Comparison of ENCODE assay signal across 8 mouse cellular contexts in the genomic region with DNA sequence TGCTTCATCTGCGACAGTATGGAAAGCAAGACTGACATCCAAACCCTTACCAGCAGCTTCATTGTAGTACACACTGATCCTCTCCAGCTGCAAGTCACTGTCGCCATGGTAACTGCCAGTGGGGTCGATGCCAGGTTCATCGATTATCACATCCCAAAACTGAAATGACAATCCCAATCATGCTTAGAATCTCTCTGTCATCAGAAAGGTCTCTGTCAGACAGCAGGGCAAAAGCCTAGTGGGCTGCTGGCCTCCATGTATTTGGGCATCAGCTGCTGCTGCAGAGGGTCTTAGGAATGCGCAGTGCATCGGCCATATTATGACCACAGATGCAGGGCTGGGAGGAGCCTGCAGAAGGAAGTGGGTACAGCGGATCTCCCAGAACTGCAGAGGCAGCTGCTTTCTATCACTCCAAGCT. TPM values are rescaled to one million over a fixed set of nuclear protein-coding genes. Genes with fewer than 3 reads are reported as not detected.
DNase-seq lines count a peak whose midpoint lies in the region; ATAC-seq and TF ChIP-seq lines count a peak whose summit lies in the region.

No protein-coding gene starts in this region.

- H3K9ac ChIP-seq in limb, embryonic 14.5 days (ENCODE audit: low read depth, low read length, severe bottlenecking) = no peak overlapping the region
- no peak overlapping the region for H3K9ac ChIP-seq in forebrain, embryonic 13.5 days

- DNase-seq in limb, embryonic 14.5 days (ENCODE audit: low spot score) = no peak
- no peak for DNase-seq in limb, embryonic 10.5 days (ENCODE audit: low spot score)
- peak; percentile 61 for DNase-seq in midbrain, embryonic 10.5 days (ENCODE audit: low spot score)
- no peak for DNase-seq in thymus, adult 2 months
- no peak for DNase-seq in ovary, postnatal 36 days (ENCODE audit: low spot score)
- no peak for DNase-seq in adrenal gland, adult 18-20 months (ENCODE audit: low spot score in 2 of 2)
- no peak for DNase-seq in cerebellum, postnatal 36 days

- H3K4me2 ChIP-seq in limb, embryonic 14.5 days (replicated peaks; ENCODE audit: low read depth, low read length, severe bottlenecking) = no peak overlapping the region
- peak overlapping the region; percentile 24 for H3K4me2 ChIP-seq in forebrain, embryonic 13.5 days

- ATAC-seq in limb, embryonic 14.5 days (ENCODE audit: low FRiP score, low read depth) = peak; percentile 76; the same call in 1 of the 2 replicates
- ATAC-seq in forebrain, embryonic 13.5 days = peak; percentile 84

- no peaks in the 10 kb centered on the region for H3K27me3 ChIP-seq in limb, embryonic 14.5 days (ENCODE audit: control insufficient read depth, insufficient read depth, low read length)
- no peaks in the 10 kb centered on the region for H3K27me3 ChIP-seq in limb, embryonic 10.5 days (ENCODE audit: low read depth, poor library complexity, severe bottlenecking)
- H3K27me3 ChIP-seq in forebrain, embryonic 13.5 days = no peaks in the 10 kb centered on the region
- H3K27me3 ChIP-seq in midbrain, embryonic 10.5 days (ENCODE audit: low read depth, poor library complexity, severe bottlenecking) = no peaks in the 10 kb centered on the region; the same call in 1 of the 2 replicates
- H3K27me3 ChIP-seq in thymus, adult 2 months (ENCODE audit: control insufficient read depth, insufficient read depth, low read length) = no peaks in the 10 kb centered on the region

- WGBS in limb, embryonic 14.5 days = 62% methylated on average over 7 of the region's 7 CpGs
- WGBS in limb, embryonic 10.5 days = 75% methylated on average over 7 of the region's 7 CpGs
- 48% methylated on average over 7 of the region's 7 CpGs for WGBS in forebrain, embryonic 13.5 days
- WGBS in midbrain, embryonic 10.5 days = 52% methylated on average over 7 of the region's 7 CpGs
- WGBS in thymus, adult 2 months = 14% methylated on average over 7 of the region's 7 CpGs

- H3K4me3 ChIP-seq in limb, embryonic 14.5 days (replicated peaks; ENCODE audit: low read length) = no peak overlapping the region
- no peak overlapping the region for H3K4me3 ChIP-seq in limb, embryonic 10.5 days
- H3K4me3 ChIP-seq in forebrain, embryonic 13.5 days = no peak overlapping the region
- H3K4me3 ChIP-seq in midbrain, embryonic 10.5 days = peak overlapping the region; percentile 31; the same call in 1 of the 2 replicates
- peak overlapping the region; percentile 6; the same call in 1 of the 2 replicates for H3K4me3 ChIP-seq in thymus, adult 2 months (ENCODE audit: control insufficient read depth, insufficient read depth, low read length)

- no peak for TF ChIP-seq POLR2A in limb, embryonic 14.5 days (IDR thresholded peaks at IDR 0.05; ENCODE audit: borderline replicate concordance, extremely low read depth, insufficient read depth, insufficient read length)
- no peak for TF ChIP-seq POLR2A in thymus, adult 2 months (IDR thresholded peaks at IDR 0.05; ENCODE audit: control insufficient read depth, extremely low read depth, insufficient read depth, low read length, poor library complexity)

- H3K4me1 ChIP-seq in limb, embryonic 14.5 days (ENCODE audit: control insufficient read depth, insufficient read depth, low read length) = no peaks in the 10 kb centered on the region
- peaks cover 6% of the 10 kb centered on the region for H3K4me1 ChIP-seq in limb, embryonic 10.5 days
- peaks cover 28% of the 10 kb centered on the region for H3K4me1 ChIP-seq in forebrain, embryonic 13.5 days
- H3K4me1 ChIP-seq in midbrain, embryonic 10.5 days = peaks cover 33% of the 10 kb centered on the region
- H3K4me1 ChIP-seq in thymus, adult 2 months (replicated peaks; ENCODE audit: control insufficient read depth, insufficient read depth, low read length) = peaks cover 25% of the 10 kb centered on the region

- TF ChIP-seq CTCF in thymus, adult 2 months (IDR thresholded peaks at IDR 0.05; ENCODE audit: borderline replicate concordance, control insufficient read depth, extremely low read depth, insufficient read depth, low read length, poor library complexity) = no peak

- no peaks in the 10 kb centered on the region for H3K36me3 ChIP-seq in limb, embryonic 14.5 days (ENCODE audit: control insufficient read depth, insufficient read depth, low read length)
- H3K36me3 ChIP-seq in limb, embryonic 10.5 days = no peaks in the 10 kb centered on the region
- no peaks in the 10 kb centered on the region for H3K36me3 ChIP-seq in forebrain, embryonic 13.5 days (ENCODE audit: poor library complexity, severe bottlenecking)
- no peaks in the 10 kb centered on the region for H3K36me3 ChIP-seq in midbrain, embryonic 10.5 days
- no peaks in the 10 kb centered on the region for H3K36me3 ChIP-seq in thymus, adult 2 months (ENCODE audit: control insufficient read depth, insufficient read depth, low read length)

- H3K27ac ChIP-seq in limb, embryonic 14.5 days (replicated peaks; ENCODE audit: low read depth, low read length) = no peak overlapping the region
- no peak overlapping the region for H3K27ac ChIP-seq in limb, embryonic 10.5 days
- H3K27ac ChIP-seq in forebrain, embryonic 13.5 days = peak overlapping the region; percentile 82
- peak overlapping the region; percentile 79 for H3K27ac ChIP-seq in midbrain, embryonic 10.5 days (replicated peaks)
- H3K27ac ChIP-seq in thymus, adult 2 months (ENCODE audit: control insufficient read depth, insufficient read depth, low read length) = peak overlapping the region; percentile 94

- H3K9me3 ChIP-seq in limb, embryonic 14.5 days (ENCODE audit: control insufficient read depth, low read length) = no peaks in the 10 kb centered on the region
- H3K9me3 ChIP-seq in limb, embryonic 10.5 days (replicated peaks) = no peaks in the 10 kb centered on the region
- H3K9me3 ChIP-seq in forebrain, embryonic 13.5 days (replicated peaks) = no peaks in the 10 kb centered on the region
- H3K9me3 ChIP-seq in midbrain, embryonic 10.5 days (replicated peaks) = no peaks in the 10 kb centered on the region

RNA-seq across cellular contexts. Expression of a gene that starts 11.1 kb away (rescaled TPM):
- 328 and 445 TPM in 2 replicates for polyA plus RNA-seq in limb, embryonic 14.5 days (2012; rRNA removed)
- polyA plus RNA-seq in limb, embryonic 14.5 days (2014; fragmentation: Nextera tagmentation; extraction: Ambion mirVana) = 150 and 170 TPM in 2 replicates
- 44.3 and 44.7 TPM in 2 replicates for polyA plus RNA-seq in limb, embryonic 10.5 days (2016; fragmentation: Nextera tagmentation; extraction: Ambion mirVana)
- polyA plus RNA-seq in forebrain, embryonic 13.5 days (2015; fragmentation: Nextera tagmentation; extraction: Ambion mirVana) = 761 and 874 TPM in 2 replicates
- 242 and 377 TPM in 2 replicates for polyA plus RNA-seq in midbrain, embryonic 10.5 days (2016; fragmentation: Nextera tagmentation; extraction: Ambion mirVana)
- polyA plus RNA-seq in thymus, adult 2 months (2012; rRNA removed) = 469 and 567 TPM in 2 replicates
- total RNA-seq in adrenal gland, adult 18-20 months (2021) = 10 to 100 TPM; 35.1 to 85.9 TPM

RNA-seq across cellular contexts. Expression of a gene that starts 41.4 kb away (rescaled TPM):
- 376 and 378 TPM in 2 replicates for polyA plus RNA-seq in limb, embryonic 14.5 days (2012; rRNA removed)
- polyA plus RNA-seq in limb, embryonic 14.5 days (2014; fragmentation: Nextera tagmentation; extraction: Ambion mirVana) = 28.5 TPM in 2 replicates
- polyA plus RNA-seq in limb, embryonic 10.5 days (2016; fragmentation: Nextera tagmentation; extraction: Ambion mirVana) = 11.7 and 15.6 TPM in 2 replicates
- 559 and 618 TPM in 2 replicates for polyA plus RNA-seq in forebrain, embryonic 13.5 days (2015; fragmentation: Nextera tagmentation; extraction: Ambion mirVana)
- polyA plus RNA-seq in midbrain, embryonic 10.5 days (2016; fragmentation: Nextera tagmentation; extraction: Ambion mirVana) = 202 and 279 TPM in 2 replicates
- 217 and 264 TPM in 2 replicates for polyA plus RNA-seq in thymus, adult 2 months (2012; rRNA removed)
- 1 to 10 TPM; 1.0 to 2.9 TPM for total RNA-seq in adrenal gland, adult 18-20 months (2021)

RNA-seq across cellular contexts. Expression of a gene that starts 51.5 kb away (rescaled TPM):
- 34.4 and 37.9 TPM in 2 replicates for polyA plus RNA-seq in limb, embryonic 14.5 days (2012; rRNA removed)
- 44.3 and 49.9 TPM in 2 replicates for polyA plus RNA-seq in limb, embryonic 14.5 days (2014; fragmentation: Nextera tagmentation; extraction: Ambion mirVana)
- 30.6 and 33.6 TPM in 2 replicates for polyA plus RNA-seq in limb, embryonic 10.5 days (2016; fragmentation: Nextera tagmentation; extraction: Ambion mirVana)
- polyA plus RNA-seq in forebrain, embryonic 13.5 days (2015; fragmentation: Nextera tagmentation; extraction: Ambion mirVana) = 36.5 and 37.6 TPM in 2 replicates
- polyA plus RNA-seq in midbrain, embryonic 10.5 days (2016; fragmentation: Nextera tagmentation; extraction: Ambion mirVana) = 31.6 and 31.8 TPM in 2 replicates
- 24.7 and 25.9 TPM in 2 replicates for polyA plus RNA-seq in thymus, adult 2 months (2012; rRNA removed)
- total RNA-seq in adrenal gland, adult 18-20 months (2021) = 10 to 100 TPM; 81.0 to 98.3 TPM

Comparison
In these comparisons a context has a peak if more than half of its experiments do, and no peak if none do; other contexts are left out.
1. H3K27ac ChIP-seq: peak in forebrain, embryonic 13.5 days (single experiment), midbrain, embryonic 10.5 days (single experiment) and thymus, adult 2 months (single experiment); none in limb, embryonic 14.5 days (single experiment) and limb, embryonic 10.5 days (single experiment).
2. H3K4me3 ChIP-seq: peak in midbrain, embryonic 10.5 days (single experiment) and thymus, adult 2 months (single experiment); none in limb, embryonic 14.5 days (single experiment), limb, embryonic 10.5 days (single experiment) and forebrain, embryonic 13.5 days (single experiment).